Mouse (Mus musculus) midbrain, embryonic 15.5 days (tissue): Measurements from ENCODE around the gene P2rx1. TPM values are rescaled to one million over a fixed set of nuclear protein-coding genes. Genes with fewer than 3 reads are reported as not detected.

Experiments used
- ATAC-seq: fragments of 200-750 bp; cut with Nextera tagmentation; replicated peaks from 2 replicates; pipeline ENCODE4 v1.8.0; 2017; ENCODE audit warnings: moderate TSS enrichment
- H3K27ac ChIP-seq: fragments of 300-500 bp; sonication (generic); 2 replicates; pipeline ENCODE4 v1.5.1; 2015; ENCODE audit warnings: mild to moderate bottlenecking, inconsistent platforms
- H3K27me3 ChIP-seq: fragments of 300-500 bp; sonication (generic); replicated peaks from 2 replicates; pipeline ENCODE4 v1.6.1; 2015; ENCODE audit warnings: inconsistent platforms
- H3K36me3 ChIP-seq: fragments of 300-500 bp; sonication (generic); replicated peaks from 2 replicates; pipeline ENCODE4 v1.6.1; 2015; ENCODE audit warnings: inconsistent platforms
- H3K4me1 ChIP-seq: fragments of 300-500 bp; sonication (generic); 2 replicates; pipeline ENCODE4 v1.6.1; 2015; ENCODE audit warnings: inconsistent platforms
- H3K4me2 ChIP-seq: fragments of 300-500 bp; sonication (generic); 2 replicates; pipeline ENCODE4 v1.6.1; 2015; ENCODE audit warnings: inconsistent platforms, mild to moderate bottlenecking, moderate library complexity
- H3K4me3 ChIP-seq: fragments of 300-500 bp; sonication (generic); 2 replicates; pipeline ENCODE4 v1.5.1; 2015; ENCODE audit warnings: mild to moderate bottlenecking, inconsistent platforms
- H3K9ac ChIP-seq: fragments of 300-500 bp; sonication (generic); 2 replicates; pipeline ENCODE4 v1.6.1; 2015; ENCODE audit warnings: mild to moderate bottlenecking, inconsistent platforms
- H3K9me3 ChIP-seq: fragments of 300-500 bp; sonication (generic); 2 replicates; pipeline ENCODE4 v1.6.1; 2016; ENCODE audit warnings: inconsistent platforms
- WGBS: fragments of 180-500 bp; shearing (Covaris S2); methylation state at CpG from one replicate; pipeline ENCODE4 v1.1.7; 2015; ENCODE audit warnings: mixed read lengths; 5-methylcytosine and 5-hydroxymethylcytosine counted together
- polyA plus RNA-seq: library from polyadenylated mRNA; unstranded; fragments of >200 nt; fragmentation: Nextera tagmentation; extraction: Ambion mirVana; gene quantifications from 2 replicates; pipeline ENCODE4 v1.2.1, GENCODE M21; 2015

P2rx1 gene
- polyA plus RNA-seq, 1 experiment from 2014 or later = 0.45 TPM

GRCm38 (mm10) chr11:73015391-73016102, 16.6 kb downstream of the P2rx1 start:
- Histone ChIP-seq H3K9ac (no peak overlapping the region), H3K27ac (no peak overlapping the region), H3K36me3 (no peaks in the 10 kb centered on the region), H3K9me3 (no peaks in the 10 kb centered on the region), H3K4me2 (no peak overlapping the region), H3K4me1 (peaks cover 16% of the 10 kb centered on the region), H3K4me3 (no peak overlapping the region), H3K27me3 (peaks cover 12% of the 10 kb centered on the region)
- WGBS = 68% methylated on average over 5 of the region's 5 CpGs
- no peak for ATAC-seq

DNA sequence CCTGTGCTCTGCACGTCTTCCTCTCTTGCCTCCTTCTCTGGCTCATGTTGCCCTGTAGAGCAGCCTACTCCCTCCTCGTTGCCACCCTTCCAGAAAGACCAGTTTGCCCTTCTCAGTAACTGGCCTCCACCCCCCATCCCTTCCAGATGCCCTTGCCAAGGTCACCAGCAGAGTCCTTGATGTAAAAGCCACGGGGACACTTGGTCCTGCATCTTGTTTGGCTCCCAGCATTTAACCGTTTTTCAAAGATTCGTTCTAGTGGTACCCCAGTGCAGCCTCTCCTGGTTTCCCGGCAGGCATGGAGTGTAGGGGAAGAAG, 17.2 kb downstream of the P2rx1 start:
- Histone ChIP-seq H3K4me2 (no peak overlapping the region), H3K9ac (no peak overlapping the region), H3K4me1 (peaks cover 16% of the 10 kb centered on the region), H3K4me3 (no peak overlapping the region), H3K27me3 (peaks cover 15% of the 10 kb centered on the region), H3K27ac (no peak overlapping the region), H3K36me3 (no peaks in the 10 kb centered on the region), H3K9me3 (no peaks in the 10 kb centered on the region)
- no peak for ATAC-seq
- 70% methylated on average over 6 of the region's 6 CpGs for WGBS

- WGBS = under 1% methylated on average over 57 of the region's 57 CpGs
- peaks cover 15% of the 10 kb centered on the region for H3K27me3 ChIP-seq
Observed at GRCm38 (mm10) chr11:73018471-73019146, 19.7 kb downstream of the P2rx1 start, which contains the start of gene Camkk1. Camkk1 (plus strand) TSS chr11:73019008.

GRCm38 (mm10) chr11:73019147-73019795, 20.4 kb downstream of the P2rx1 start:
- Histone ChIP-seq H3K36me3 (no peaks in the 10 kb centered on the region), H3K9me3 (no peaks in the 10 kb centered on the region), H3K4me1 (peaks cover 16% of the 10 kb centered on the region), H3K9ac (peak overlapping the region; percentile 66), H3K27ac (peak overlapping the region; percentile 76), H3K4me2 (peak overlapping the region; percentile 92), H3K4me3 (peak overlapping the region; percentile 76), H3K27me3 (peaks cover 15% of the 10 kb centered on the region)
- ATAC-seq = peak; percentile 83
- WGBS = under 1% methylated on average over 46 of the region's 46 CpGs

More at GRCm38 (mm10) chr11:73018471-73019146, 19.7 kb downstream of the P2rx1 start, which contains the start of gene Camkk1:
- H3K4me2 ChIP-seq = peak within 1 kb of the TSS; percentile 92
- peak within 1 kb of the TSS; percentile 66 for H3K9ac ChIP-seq
- peak within 1 kb of the TSS; percentile 76 for H3K27ac ChIP-seq
- no peaks in the 10 kb centered on the region for H3K36me3 ChIP-seq
- peak; percentile 95 for ATAC-seq
- peaks cover 16% of the 10 kb centered on the region for H3K4me1 ChIP-seq
- H3K4me3 ChIP-seq = peak within 1 kb of the TSS; percentile 76
- H3K9me3 ChIP-seq = no peaks in the 10 kb centered on the region

GRCm38 (mm10) chr11:73020953-73021800, 22.3 kb downstream of the P2rx1 start:
- H3K4me1 ChIP-seq = peaks cover 16% of the 10 kb centered on the region
- no peak overlapping the region for H3K9ac ChIP-seq
- peaks cover 15% of the 10 kb centered on the region for H3K27me3 ChIP-seq
- H3K4me3 ChIP-seq = no peak overlapping the region
- H3K36me3 ChIP-seq = no peaks in the 10 kb centered on the region
- no peak overlapping the region for H3K27ac ChIP-seq
- H3K9me3 ChIP-seq = no peaks in the 10 kb centered on the region
- whole genome bisulfite sequencing = 54% methylated on average over 7 of the region's 7 CpGs
- H3K4me2 ChIP-seq = no peak overlapping the region
- no peak for ATAC-seq

- H3K36me3 ChIP-seq = no peaks in the 10 kb centered on the region
Observed at GRCm38 (mm10) chr11:73023099-73023498, 24.2 kb downstream of the P2rx1 start.

GRCm38 (mm10) chr11:73023827-73024226, 24.9 kb downstream of the P2rx1 start:
- Histone ChIP-seq H3K4me2 (no peak overlapping the region), H3K36me3 (no peaks in the 10 kb centered on the region), H3K4me3 (no peak overlapping the region), H3K4me1 (peaks cover 11% of the 10 kb centered on the region), H3K27me3 (peaks cover 11% of the 10 kb centered on the region; the same call in 1 of the 2 replicates), H3K9me3 (no peaks in the 10 kb centered on the region), H3K27ac (no peak overlapping the region), H3K9ac (no peak overlapping the region)
- ATAC-seq = no peak
- 20% methylated on average over 4 of the region's 4 CpGs for WGBS

More at GRCm38 (mm10) chr11:73023099-73023498, 24.2 kb downstream of the P2rx1 start:
- H3K27ac ChIP-seq = no peak overlapping the region
- 49% methylated on average over 9 of the region's 9 CpGs for WGBS
- no peak overlapping the region for H3K4me2 ChIP-seq
- H3K9me3 ChIP-seq = no peaks in the 10 kb centered on the region
- ATAC-seq = no peak
- H3K27me3 ChIP-seq = peaks cover 11% of the 10 kb centered on the region; the same call in 1 of the 2 replicates
- H3K4me1 ChIP-seq = peaks cover 16% of the 10 kb centered on the region
- no peak overlapping the region for H3K4me3 ChIP-seq
- no peak overlapping the region for H3K9ac ChIP-seq

GRCm38 (mm10) chr11:73024236-73024904, 25.5 kb downstream of the P2rx1 start:
- no peaks in the 10 kb centered on the region for H3K9me3 ChIP-seq
- ATAC-seq = no peak
- H3K27me3 ChIP-seq = peaks cover 11% of the 10 kb centered on the region; the same call in 1 of the 2 replicates
- no peak overlapping the region for H3K4me2 ChIP-seq
- H3K4me3 ChIP-seq = no peak overlapping the region
- no peaks in the 10 kb centered on the region for H3K36me3 ChIP-seq
- H3K9ac ChIP-seq = no peak overlapping the region
- H3K27ac ChIP-seq = no peak overlapping the region
- peaks cover 11% of the 10 kb centered on the region for H3K4me1 ChIP-seq
- 68% methylated on average over 7 of the region's 7 CpGs for WGBS

- no peaks in the 10 kb centered on the region for H3K36me3 ChIP-seq
- WGBS = 59% methylated on average over 8 of the region's 8 CpGs
- ATAC-seq = no peak
- H3K4me3 ChIP-seq = no peak overlapping the region
- H3K4me2 ChIP-seq = no peak overlapping the region
- no peaks in the 10 kb centered on the region for H3K9me3 ChIP-seq
- peaks cover 11% of the 10 kb centered on the region for H3K4me1 ChIP-seq
- H3K9ac ChIP-seq = no peak overlapping the region
- no peak overlapping the region for H3K27ac ChIP-seq
- no peaks in the 10 kb centered on the region for H3K27me3 ChIP-seq
Observed at GRCm38 (mm10) chr11:73026961-73027360, 28.1 kb downstream of the P2rx1 start.

DNA sequence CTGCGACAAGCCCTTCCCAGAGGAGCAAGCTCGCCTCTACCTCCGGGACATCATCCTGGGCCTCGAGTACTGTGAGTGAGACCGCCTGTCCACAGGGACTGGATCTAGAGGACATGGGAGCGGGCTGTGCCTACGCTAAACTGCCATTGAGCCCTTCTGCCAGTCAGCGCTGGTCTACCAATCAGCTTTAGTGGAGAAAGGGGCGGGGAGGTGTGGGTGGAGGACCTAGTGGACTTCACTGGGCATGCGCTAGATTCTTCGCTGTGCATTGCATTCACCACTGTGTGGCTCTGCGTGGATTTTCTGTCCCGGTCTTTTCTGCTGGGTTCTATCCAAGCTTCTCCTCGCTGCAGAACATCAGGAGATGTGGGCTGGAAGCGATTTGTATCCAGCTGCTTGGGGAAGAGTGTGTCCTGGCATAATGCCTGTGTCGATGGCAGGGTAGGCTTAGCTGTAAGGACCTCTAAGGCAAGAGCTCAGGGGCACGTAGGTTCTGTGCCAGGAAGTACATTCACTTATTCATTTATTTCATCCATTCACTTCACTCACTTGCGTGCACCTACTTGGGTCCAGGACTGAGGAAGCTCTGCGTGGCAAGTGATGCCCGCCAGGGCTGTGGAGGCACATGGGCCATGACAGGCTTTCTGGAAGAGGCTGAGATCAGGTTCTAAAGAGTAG, 32.1 kb downstream of the P2rx1 start:
- Histone ChIP-seq H3K4me1 (peaks cover 11% of the 10 kb centered on the region), H3K27ac (peak overlapping the region; percentile 82), H3K9ac (peak overlapping the region; percentile 40; the same call in 1 of the 2 replicates), H3K27me3 (no peaks in the 10 kb centered on the region), H3K4me3 (peak overlapping the region; percentile 29), H3K36me3 (no peaks in the 10 kb centered on the region), H3K4me2 (peak overlapping the region; percentile 57), H3K9me3 (no peaks in the 10 kb centered on the region)
- peak; percentile 93 for ATAC-seq
- 24% methylated on average over 20 of the region's 20 CpGs for WGBS

GRCm38 (mm10) chr11:73031536-73031935, 32.6 kb downstream of the P2rx1 start:
- no peaks in the 10 kb centered on the region for H3K9me3 ChIP-seq
- no peaks in the 10 kb centered on the region for H3K36me3 ChIP-seq
- H3K9ac ChIP-seq = peak overlapping the region; percentile 31; the same call in 1 of the 2 replicates
- peaks cover 11% of the 10 kb centered on the region for H3K4me1 ChIP-seq
- ATAC-seq = no peak
- peak overlapping the region; percentile 82 for H3K27ac ChIP-seq
- peak overlapping the region; percentile 29; the same call in 1 of the 2 replicates for H3K4me3 ChIP-seq
- 36% methylated on average over 5 of the region's 5 CpGs for WGBS
- peak overlapping the region; percentile 57 for H3K4me2 ChIP-seq
- H3K27me3 ChIP-seq = no peaks in the 10 kb centered on the region
